Mouse (Mus musculus): ENCODE data around the gene Commd7.

Commd7 gene

DNA sequence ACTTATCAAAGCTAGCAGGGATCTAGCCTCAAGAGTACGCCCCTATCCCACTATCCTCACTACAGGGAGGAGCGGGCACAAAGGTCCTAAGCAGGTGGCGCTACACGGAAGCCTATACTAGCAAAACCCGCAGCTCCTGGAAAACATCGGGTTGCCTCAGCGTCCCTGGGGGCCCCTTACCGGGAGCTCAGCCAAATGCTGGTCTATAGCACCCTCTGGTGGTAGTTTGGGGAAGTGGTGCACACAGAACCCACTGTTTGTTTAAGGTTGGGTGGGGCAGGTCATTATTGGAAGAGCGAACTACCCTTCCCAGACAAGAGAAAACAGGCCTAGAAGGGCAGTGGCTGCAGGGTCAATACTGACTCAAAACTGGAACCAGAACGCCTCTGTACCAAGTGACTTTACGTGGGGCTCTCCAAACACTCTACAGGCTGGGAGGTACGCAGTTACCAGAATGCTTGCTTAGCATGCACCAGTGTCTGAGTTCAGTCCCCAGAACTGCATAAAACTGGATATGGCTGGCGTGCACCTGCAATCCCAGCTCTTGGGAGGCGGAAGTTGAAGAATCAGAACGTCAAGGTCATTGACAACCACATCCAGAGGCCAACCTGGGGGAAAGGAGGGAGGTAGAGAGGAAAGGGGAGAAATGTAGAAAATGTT is 45.9 kb downstream of the Commd7 start:
- DNase-seq (ENCODE audit: low spot score) = peak; percentile 89

DNA sequence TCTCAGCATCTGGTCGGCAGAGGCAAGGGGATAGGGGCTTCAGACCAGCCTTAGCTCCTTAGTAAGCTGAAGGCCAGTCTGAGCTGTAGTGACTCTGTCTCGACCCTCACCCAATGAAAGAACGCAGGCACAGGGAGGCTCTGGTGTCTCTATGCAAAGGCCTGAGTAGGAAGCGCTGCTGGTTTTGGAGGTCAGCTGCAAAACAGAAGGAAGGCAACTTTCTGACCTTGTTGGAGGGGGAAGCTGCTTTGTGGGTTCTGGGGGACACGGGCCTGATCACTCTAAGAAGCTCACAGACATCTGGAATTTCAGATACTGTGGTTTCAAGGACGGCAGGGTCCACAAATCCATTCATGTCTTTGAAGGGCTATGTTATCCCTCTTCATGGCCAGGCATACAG is 46.6 kb downstream of the Commd7 start:
- no peak for DNase-seq (ENCODE audit: low spot score)

DNA sequence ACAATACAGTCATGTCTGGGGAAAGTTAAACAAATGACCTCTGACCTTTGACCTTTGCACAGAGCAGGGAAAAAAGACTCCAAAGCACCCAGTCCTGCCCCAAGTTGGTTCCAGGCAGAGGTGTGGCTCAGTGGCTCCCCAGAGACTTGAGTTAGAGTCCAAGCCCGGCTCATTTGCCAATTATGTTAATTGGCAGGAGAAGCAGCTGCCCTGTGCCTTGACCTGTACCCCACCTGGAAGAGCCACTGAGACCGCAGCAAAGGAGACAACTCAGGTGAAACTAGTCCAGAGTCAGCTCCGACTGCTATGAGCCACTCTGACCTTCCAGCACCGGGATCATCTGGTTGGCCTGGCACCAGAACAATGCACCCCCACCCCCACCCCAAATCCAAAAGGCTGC is 48.2 kb downstream of the Commd7 start:
- DNase-seq (ENCODE audit: low spot score) = no peak

DNA sequence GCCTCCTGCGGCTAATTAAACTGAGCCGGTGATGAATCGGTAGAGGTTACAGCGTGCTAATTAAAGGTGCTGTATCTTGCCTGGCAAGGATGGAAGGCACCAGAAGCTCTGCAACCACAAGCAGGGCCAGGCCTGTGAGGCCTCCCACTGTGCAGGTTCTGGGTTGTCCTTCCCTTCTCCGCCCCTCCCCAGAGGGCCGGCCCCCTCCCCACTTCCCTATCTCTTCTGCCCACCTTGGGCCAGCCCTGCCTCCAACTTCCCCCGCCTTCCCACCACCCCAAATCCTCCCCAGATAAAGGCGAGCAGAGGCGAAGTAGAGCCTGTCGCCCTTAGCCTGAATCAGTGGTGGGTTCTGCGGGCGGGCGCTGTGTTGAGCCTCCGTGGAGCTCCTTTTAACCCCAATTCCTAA is 48.9 kb downstream of the Commd7 start:
- DNase-seq (ENCODE audit: low spot score) = no peak

DNA sequence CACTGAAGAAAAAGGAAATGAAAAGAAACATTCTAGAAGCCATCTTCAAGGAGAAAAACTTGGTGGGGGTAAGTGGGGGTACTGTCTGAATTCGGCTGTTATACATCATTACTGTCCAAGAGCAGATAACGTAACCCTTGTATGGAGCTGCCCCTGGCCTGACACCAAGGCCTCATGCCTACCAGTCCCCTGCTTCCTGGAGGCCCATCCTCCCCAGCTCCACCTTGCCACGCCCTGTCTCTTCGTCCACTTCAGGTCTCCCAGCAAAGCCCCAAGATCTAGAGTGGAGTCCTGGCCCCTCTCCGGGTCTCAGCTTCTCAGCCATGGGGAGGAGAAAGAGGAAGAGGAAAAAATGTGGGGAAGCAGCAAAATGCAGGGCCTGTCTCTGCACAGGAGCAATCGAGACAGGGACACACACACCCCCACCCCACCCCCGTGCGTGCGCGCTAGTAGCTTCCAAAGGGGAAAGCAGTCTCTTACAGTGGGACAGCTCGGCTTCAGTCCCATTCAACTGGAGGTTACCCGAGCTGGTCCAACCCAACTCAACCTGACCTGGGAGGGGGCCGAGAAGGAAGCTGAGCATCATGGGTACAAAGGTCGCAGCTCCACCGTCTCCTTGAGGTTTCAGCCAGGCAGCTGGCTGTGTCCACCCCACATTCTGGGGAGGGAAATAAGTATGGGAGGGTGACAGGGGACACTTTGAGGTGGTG is 49.5 kb downstream of the Commd7 start:
- DNase-seq (ENCODE audit: low spot score) = no peak

DNA sequence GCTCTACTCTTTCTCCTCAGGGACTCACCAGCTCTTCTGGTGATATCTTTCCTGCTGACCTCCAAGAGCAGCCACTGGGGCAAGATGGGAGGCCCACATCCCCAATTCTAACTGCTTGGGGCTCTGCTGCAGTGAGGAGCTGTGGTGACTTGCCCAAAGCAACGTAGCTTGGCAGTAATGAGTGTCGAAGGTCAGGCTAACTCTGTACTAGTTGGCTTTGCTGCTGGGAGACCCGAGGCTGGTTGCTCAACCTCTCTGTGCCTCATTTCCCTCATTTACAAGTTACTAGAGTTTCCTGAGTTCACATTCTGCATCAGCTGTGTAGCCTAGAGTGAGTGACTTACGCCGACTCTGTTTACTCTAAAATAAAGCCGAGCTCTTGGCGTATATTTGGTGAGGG is 51.2 kb downstream of the Commd7 start:
- DNase-seq (ENCODE audit: low spot score) = no peak

DNA sequence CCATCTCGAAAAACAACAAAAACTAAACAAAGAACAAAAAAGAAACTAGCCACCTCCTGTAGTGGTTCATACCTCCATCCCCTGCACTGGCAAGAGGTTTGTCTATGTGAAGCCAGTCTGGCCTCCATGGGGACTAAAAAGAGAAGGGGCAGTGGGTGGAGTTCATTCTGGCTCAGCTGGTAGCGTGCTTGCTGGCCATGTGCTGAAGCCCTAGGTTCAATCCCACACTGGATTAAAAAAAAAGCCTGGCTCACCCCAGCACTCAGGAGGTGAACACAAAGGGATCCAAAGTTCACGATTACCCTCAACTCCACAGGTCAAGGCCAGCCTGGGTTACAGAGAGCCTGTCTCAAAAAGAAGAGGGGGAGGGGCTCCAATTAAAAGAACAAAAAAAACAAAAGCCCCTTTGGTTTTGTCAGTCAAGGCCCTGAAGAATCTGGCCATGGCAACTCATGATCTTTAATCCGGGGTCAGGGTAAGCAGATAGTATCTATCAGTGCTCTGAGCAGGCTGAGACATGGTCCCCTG is 52.1 kb downstream of the Commd7 start:
- DNase-seq (ENCODE audit: low spot score) = no peak

DNA sequence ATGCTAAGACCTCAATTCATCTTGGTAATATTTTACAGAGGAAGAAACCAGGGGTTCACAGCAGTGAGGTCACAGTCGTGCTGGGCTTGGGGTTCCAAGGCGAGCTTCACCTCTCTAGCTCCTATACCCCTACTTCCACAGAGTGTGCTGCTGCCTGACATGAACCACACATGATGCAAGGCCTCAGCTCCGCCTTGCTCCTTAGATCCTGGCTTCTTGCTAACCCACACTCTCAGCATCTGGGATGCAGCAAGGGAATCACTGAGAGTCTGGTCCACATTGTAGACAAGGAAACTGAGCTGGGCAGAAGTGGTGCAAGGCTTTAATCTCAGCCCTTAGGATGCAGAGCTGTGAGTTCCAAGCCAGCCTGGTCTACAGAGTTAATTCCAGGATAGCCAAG is 52.5 kb downstream of the Commd7 start:
- DNase-seq (ENCODE audit: low spot score) = no peak

DNA sequence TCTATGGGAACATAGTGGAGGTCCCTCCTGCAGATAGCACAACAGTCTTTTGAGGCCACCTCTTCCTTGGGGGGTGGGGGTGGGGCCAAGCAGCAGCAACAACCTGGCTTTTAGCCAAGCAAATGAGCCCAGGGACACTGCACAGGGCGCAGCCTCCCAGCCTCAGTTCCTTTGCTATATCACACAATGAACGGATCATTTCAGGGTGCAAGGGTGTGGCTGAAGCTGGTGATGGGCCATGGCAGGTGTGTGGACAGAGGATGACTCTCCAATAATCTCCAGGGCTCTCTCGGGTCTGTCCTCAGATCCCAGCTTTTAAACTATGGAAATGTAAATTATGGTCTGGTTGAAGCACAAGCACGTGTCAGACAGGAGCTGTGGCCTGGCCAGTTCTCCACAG is 55.5 kb downstream of the Commd7 start:
- no peak for DNase-seq (ENCODE audit: low spot score)

DNA sequence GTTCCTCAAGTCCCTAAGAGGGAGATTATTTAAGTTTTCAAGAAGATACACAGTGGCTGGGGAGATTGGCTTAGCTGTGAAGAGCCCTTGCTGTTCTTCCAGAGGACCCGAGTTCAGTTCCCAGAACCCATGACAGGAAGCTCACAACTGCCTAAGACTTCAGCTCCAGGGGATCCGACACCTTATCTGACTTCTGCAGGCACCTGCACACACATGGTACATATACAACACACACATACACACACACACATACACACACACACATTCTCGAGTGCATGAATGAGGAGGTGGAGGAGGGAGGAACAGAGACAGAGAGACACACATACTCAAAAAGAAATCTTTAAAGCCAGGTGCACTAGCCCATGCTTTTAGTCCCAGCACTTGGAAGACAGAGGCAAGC is 56.4 kb downstream of the Commd7 start:
- peak; percentile 55 for DNase-seq (ENCODE audit: low spot score)

DNA sequence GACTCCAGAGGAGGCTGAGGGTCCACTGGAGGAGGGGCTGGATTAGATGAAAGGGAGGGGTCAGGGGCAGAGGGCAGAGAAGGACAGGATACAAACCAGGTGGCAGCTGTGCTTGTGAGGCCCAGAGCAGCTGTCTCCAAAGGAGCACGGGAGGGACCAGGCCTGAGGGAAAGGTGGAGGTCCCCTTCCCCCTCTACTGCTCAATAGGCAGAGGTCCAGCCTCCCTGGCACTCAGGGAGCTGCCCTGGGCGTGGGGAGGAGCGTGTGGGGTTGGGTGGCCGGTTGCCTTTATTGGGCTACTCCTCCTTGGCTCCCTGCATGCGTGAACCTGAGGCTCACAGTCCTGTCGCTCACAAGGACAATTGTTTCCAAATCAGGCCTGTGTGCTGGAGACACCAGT is 57.0 kb downstream of the Commd7 start:
- no peak for DNase-seq (ENCODE audit: low spot score)

DNA sequence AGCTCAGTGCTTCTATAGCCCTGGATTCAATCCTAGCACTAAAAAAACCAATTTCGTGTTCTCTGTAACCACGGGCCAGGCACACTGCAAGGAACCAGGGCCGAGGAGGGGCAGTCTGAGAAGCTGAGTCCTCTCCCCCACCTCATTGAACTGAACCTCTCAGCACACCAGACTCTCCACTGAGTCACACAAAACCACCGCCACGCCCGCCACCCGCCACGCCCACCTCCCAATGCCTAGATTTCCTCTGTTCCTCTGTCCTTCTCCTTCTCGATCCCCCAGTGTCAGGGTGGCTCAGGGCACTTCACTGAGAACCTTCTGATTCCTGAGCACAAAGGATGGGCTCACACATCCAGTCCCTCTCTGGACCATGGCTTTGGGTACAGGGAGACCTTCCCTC is 59.5 kb downstream of the Commd7 start:
- DNase-seq (ENCODE audit: low spot score) = no peak

DNA sequence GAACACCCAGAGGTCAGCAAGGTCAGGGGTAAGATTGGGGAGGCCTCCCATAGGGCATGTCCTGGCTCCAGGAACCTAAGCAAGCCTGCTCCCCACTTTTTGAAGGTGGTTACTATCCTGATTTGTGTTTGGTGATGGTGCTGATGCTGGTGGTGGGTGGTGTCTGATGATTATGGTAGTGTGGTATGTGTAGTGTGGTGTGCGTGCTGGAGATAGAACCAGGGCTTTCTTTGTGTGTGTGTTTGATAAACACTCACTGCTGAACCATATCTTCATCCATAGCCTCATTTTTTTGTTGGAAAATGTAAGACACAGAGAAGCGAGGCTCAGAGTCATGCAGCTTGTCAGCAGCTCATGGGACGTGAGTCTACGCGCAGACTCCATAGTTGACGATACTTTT is 64.0 kb downstream of the Commd7 start:
- DNase-seq (ENCODE audit: low spot score) = peak; percentile 75

DNA sequence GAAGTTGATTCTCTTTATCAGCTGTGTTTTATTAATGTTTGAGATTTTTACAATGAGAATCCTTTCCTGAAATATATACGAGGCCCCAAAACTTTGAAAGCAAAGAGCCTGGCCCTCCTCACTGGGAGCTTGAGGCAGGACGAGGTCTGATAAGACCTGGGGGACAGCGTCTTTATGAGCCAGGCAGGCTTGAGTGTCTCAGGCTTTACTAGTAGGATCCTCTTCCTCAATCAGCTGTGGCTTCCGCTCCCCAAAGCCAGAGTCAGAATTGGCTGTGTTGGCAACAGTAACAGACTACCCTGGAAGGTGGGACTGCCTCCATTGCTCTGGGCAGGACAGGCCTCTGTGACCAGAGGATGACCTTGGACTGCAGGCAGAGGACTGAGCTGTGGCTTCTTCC is 64.6 kb downstream of the Commd7 start:
- DNase-seq (ENCODE audit: low spot score) = no peak

Data from c-Kit-positive CD71-positive TER-119-positive erythroid progenitor cells, embryonic 14.5 days (primary cell).